Mouse (Mus musculus): ENCODE measurements around the gene Ehbp1l1.

The Ehbp1l1 gene

GRCm38 (mm10) chr19:5731264-5731978 is 5.3 kb upstream of the Ehbp1l1 start:
- peak; percentile 95 for DNase-seq (ENCODE audit: low spot score)

GRCm38 (mm10) chr19:5730314-5731186 is 4.4 kb upstream of the Ehbp1l1 start:
- DNase-seq (ENCODE audit: low spot score): no peak

- DNase-seq (ENCODE audit: low spot score): peak; percentile 96
Observed at GRCm38 (mm10) chr19:5729444-5729815, 3.3 kb upstream of the Ehbp1l1 start, which contains the start of gene Fam89b. Gene Fam89b, minus strand, starts transcription at chr19:5729653.

- DNase-seq (ENCODE audit: low spot score): peak; percentile 86
Observed at GRCm38 (mm10) chr19:5728631-5729443, 2.7 kb upstream of the Ehbp1l1 start.

GRCm38 (mm10) chr19:5727701-5728100 is 1.6 kb upstream of the Ehbp1l1 start:
- peak; percentile 96 for DNase-seq (ENCODE audit: low spot score)

- DNase-seq (ENCODE audit: low spot score): no peak
Observed at GRCm38 (mm10) chr19:5726961-5727578, 953 bp upstream of the Ehbp1l1 start.

GRCm38 (mm10) chr19:5725029-5725707 is 949 bp downstream of the Ehbp1l1 start:
- DNase-seq (ENCODE audit: low spot score): no peak

GRCm38 (mm10) chr19:5724549-5724941 is 1.6 kb downstream of the Ehbp1l1 start:
- DNase-seq (ENCODE audit: low spot score): no peak

GRCm38 (mm10) chr19:5723934-5724548 is 2.1 kb downstream of the Ehbp1l1 start:
- no peak for DNase-seq (ENCODE audit: low spot score)

- no peak for DNase-seq (ENCODE audit: low spot score)
Observed at GRCm38 (mm10) chr19:5722848-5723425, 3.2 kb downstream of the Ehbp1l1 start.

- DNase-seq (ENCODE audit: low spot score): no peak
Observed at GRCm38 (mm10) chr19:5721233-5721632, 4.9 kb downstream of the Ehbp1l1 start.

GRCm38 (mm10) chr19:5716955-5717354 is 9.2 kb downstream of the Ehbp1l1 start:
- no peak for DNase-seq (ENCODE audit: low spot score)

GRCm38 (mm10) chr19:5715793-5716688 is 10.1 kb downstream of the Ehbp1l1 start:
- peak; percentile 73 for DNase-seq (ENCODE audit: low spot score)

- no peak for DNase-seq (ENCODE audit: low spot score)
Observed at GRCm38 (mm10) chr19:5713730-5714129, 12.4 kb downstream of the Ehbp1l1 start.

- DNase-seq (ENCODE audit: low spot score): no peak
Observed at GRCm38 (mm10) chr19:5713255-5713654, 12.9 kb downstream of the Ehbp1l1 start.

- no peak for DNase-seq (ENCODE audit: low spot score)
Observed at GRCm38 (mm10) chr19:5711907-5712460, 14.1 kb downstream of the Ehbp1l1 start.

GRCm38 (mm10) chr19:5711218-5711617 is 14.9 kb downstream of the Ehbp1l1 start:
- DNase-seq (ENCODE audit: low spot score): no peak

GRCm38 (mm10) chr19:5710581-5710980 is 15.5 kb downstream of the Ehbp1l1 start:
- no peak for DNase-seq (ENCODE audit: low spot score)

GRCm38 (mm10) chr19:5710068-5710467 is 16.0 kb downstream of the Ehbp1l1 start:
- no peak for DNase-seq (ENCODE audit: low spot score)

Measured in testis, postnatal 10 days (tissue).